Mouse (Mus musculus): ENCODE results near the gene Jtb.

Gene Jtb

DNA sequence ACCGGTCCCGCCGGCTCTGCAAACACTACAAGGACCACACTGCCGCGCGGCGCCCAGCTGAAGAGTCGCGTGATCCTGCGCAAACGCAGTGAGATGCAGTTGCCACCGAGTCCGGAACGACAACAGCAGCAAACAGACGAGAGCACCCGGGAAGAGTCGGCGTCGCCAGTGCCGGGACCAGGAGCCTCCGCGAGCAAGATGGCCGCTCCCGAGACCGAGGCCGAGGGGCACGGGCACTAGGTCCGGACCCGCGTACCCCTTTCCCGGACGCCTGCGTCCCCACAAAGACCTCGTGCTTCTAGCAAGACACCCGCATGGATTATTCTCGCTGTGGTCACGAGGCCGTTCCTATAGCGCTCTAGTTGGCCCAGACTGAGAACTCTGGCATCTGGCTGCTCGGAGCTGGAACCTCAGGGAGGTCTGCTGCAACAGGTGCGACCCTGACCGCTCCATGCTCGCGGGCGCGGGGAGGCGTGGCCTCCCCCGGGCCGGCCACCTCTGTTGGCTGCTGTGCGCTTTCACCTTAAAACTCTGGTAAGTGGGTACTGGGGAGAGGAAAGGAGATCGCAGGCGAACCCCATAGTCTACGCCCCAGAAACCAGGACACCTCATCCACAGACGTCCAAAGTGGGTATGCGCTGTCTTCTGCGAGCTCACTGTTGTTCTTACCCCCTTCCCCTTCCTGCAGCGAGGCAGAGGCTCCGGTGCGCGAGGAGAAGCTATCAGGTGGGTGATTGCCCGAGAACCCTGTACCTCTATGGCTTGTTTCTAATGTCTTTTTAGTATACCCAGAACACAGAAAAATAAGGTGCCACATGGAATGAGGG is at the start of gene Jtb:
TSS of gene Jtb (plus strand) at position 91 of the 827 bp plus-strand sequence.
- peak; percentile 95 to 98 for DNase-seq

GRCm38 (mm10) chr3:90183581-90183980 is 47.8 kb upstream of the Jtb start:
- DNase-seq, result peak in 1 of 2 experiments; percentile 32

DNA sequence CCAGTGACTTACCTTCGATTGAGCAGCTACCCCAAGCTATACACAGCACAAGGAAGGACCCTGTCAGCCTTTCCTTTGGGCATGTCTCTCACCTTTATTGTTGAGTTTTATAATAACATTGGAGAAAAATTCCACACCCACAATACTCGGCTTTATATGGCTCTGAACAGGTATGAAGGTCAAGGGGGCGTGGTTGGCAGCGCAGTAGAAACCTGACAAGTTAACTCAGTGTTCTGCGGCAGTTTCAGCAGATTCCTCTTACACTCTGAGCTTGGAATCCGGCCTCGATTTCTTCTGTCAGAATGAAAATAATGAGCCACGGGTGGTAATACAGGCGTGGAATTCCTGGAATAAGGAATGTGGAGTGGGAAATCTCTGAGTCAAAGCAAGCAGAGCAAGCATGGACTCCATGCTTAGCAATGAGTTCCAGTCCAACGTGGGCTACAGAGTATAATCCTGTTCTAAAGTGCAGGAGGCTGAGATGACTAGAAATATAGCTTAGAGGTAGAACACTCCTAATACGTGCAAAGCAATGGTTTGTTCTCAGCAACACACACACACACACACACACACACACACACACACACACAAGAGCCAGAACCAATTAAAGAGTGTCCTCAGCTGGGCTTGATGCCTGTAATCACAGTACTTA is 40.4 kb upstream of the Jtb start:
- no peak for DNase-seq

- DNase-seq, result no peak
These were observed 36.6 kb upstream of the Jtb start for GRCm38 (mm10) chr3:90194759-90195158.

- DNase-seq, result no peak
These were observed 35.8 kb upstream of the Jtb start for GRCm38 (mm10) chr3:90195644-90196043.

DNA sequence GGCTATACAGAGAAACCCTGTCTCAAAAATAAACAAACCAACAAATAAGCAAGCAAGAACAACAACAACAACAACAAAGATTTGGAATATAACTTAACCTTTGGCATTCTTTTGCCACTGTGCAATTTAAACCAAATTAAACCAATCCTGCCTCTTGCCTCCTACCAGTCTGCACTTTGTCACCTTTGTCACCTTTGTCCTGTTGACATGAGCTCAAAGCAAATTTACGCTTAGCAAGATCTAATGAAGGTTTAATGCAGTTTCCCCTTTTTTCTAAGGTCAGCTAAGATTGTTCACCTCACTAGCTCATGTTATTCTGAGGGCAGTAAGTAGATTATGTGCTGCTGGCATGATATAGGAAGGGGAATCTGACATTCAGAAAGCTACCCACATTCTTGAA is 33.8 kb upstream of the Jtb start:
- no peak for DNase-seq

- DNase-seq, result no peak
These were observed 28.5 kb upstream of the Jtb start for GRCm38 (mm10) chr3:90202884-90203283.

GRCm38 (mm10) chr3:90203619-90204018 is 27.8 kb upstream of the Jtb start:
- DNase-seq, result no peak

DNA sequence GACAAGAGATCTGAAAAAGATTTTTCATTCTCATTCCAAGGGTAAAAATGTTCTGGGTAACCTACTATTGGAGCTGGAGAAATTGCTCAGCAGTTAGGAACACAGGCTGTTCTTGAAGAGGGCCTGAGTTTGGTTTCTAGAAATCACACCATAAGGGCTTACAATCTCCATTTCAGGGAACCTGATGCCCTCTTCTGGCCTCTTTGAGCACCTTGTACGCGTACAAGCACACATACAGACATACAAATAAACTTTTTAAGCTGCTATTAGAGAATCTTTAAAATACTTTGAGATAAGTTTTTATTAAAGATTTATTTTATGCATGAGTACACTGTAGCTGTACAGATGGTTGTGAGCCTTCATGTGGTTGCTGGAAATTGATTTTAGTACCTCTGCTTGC is 26.8 kb upstream of the Jtb start:
- DNase-seq, result no peak

DNA sequence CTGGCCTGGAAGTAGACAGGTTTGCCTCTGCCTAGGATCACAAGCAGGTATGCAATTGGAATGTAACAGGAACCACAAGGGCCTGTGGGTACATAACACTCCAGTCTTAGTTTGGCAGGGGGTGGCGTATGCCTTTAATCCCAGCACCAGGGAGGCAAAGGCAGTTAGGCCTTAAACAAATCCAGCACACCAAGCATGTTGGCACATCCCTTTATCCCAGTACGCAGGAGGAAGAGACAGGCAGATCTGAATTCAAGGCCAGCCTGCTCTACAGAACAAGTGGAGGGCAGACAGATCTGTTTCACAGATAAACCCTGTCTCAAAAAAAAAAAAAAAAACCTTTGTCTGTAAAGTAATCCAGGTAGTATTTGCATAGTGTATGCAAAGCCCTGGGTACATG is 22.7 kb upstream of the Jtb start:
- DNase-seq, result no peak

- no peak for DNase-seq
These were observed 21.4 kb upstream of the Jtb start for GRCm38 (mm10) chr3:90209908-90210566.

GRCm38 (mm10) chr3:90211475-90212398 is 19.7 kb upstream of the Jtb start:
- no peak for DNase-seq

DNA sequence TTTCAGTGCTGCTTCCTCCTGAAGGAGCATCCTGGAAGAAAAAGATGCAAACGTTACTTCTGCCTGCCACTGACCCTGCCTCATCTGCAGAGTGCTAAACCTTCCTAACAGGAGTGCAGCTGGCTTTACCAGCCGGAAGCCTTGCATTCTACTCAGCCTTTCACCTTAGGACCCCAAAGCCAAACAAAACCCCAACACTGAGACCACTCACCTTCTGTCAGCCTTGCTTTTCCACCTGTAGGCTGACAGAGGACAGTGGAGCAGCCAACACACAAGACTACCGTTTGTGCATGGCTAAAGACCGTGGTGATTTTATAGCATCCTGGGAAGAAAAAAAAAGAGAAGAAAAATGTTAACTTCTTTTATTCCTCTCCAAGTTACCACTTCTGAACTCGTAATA is 18.7 kb upstream of the Jtb start:
- DNase-seq, result no peak

GRCm38 (mm10) chr3:90213377-90213866 is 18.0 kb upstream of the Jtb start, which contains the start of the genes Rps27 and Rab13:
Gene Rps27, minus strand, starts transcription at chr3:90213651.
Gene Rab13, plus strand, starts transcription at chr3:90213695.
- DNase-seq, result peak; percentile 90 to 95

- peak; percentile 39 to 56 for DNase-seq
These were observed 17.3 kb upstream of the Jtb start for GRCm38 (mm10) chr3:90213956-90214684.

GRCm38 (mm10) chr3:90215825-90216380 is 15.5 kb upstream of the Jtb start:
- DNase-seq, result peak in 1 of 2 experiments; percentile 38

DNA sequence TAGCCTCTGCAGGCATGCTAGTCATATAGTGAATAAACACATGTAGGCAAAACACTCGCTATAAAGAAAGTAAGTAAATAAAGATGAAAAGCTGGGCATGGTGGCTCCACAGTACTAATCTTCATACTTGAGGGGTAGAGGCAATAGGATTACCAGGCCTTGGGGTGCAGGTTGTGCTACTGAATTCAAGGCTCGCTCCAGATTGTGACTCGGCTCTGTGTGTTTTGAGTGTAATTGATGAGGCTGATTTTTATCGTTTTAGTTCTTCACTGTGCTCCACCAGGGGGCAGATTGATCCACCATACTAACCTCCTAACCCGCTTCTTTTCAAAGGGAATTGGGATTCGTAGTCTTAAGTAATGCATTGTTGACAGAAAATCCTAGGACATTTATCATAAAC is 11.3 kb upstream of the Jtb start:
- DNase-seq, result peak in 1 of 2 experiments; percentile 73

- peak; percentile 85 to 92 for DNase-seq
These were observed 10.9 kb upstream of the Jtb start for GRCm38 (mm10) chr3:90220531-90220951.

DNA sequence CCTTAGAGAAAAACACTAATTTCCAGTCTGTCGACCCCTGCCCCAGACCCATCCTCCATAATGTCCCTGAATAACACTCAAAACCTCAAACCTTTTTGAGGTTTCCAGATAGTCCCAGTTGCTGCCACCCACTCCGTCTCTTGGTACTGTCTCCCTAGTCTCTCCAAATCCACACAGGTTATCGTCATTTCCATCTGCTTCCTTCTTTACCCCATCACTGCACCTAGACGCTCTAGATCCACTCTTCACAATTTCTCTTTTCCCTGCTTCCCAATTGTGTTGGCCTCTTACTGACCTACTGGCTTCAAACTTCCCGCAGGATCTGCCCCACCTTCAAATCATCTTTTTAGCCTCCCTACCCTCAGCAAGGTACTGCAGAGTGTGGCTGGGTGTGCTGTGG is 10.3 kb upstream of the Jtb start:
- no peak for DNase-seq

- DNase-seq, result no peak
These were observed 8.9 kb upstream of the Jtb start for GRCm38 (mm10) chr3:90222455-90222854.

DNA sequence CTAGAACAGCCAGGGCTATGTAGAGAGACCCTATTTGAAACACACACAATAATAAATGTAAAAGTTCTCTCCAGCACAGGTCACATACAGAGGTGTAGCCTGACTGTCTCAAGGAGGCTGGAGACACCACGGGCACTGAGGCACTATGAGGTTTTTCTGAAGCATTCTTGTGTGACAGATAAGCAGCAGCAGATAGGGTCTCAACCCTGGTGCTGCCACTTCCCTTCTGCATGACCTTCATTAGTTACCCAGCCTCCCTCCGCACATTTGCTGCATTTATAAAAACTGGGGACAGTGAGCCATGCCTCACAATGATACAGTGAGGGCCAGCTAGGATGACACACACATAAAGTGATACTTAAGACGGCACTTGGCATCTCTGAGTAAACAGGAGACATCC is 8.5 kb upstream of the Jtb start:
- DNase-seq, result no peak
